Mouse (Mus musculus): ENCODE results near the gene H2-Ab1.

DNA sequence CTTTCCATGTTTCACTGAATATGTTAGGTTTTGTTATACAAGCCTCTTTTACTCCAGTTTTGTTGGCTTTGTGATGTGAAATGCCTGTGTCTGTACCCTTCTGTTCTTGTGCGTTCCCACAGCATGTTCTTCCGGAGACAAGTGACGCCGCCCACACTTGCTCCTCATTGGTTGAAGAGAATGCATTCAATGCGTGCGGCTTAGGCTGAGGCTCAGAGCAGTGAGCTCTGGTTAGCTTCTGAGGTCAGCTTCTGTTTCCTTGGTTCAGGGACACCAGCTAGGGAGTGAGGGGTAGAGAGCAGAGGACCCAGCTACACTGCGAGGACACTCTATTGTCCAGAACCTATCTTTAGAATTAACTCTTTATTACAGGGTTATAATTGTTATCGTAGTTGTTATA, 34.1 kb downstream of the H2-Ab1 start:
- no peak for TF ChIP-seq CTCF (IDR thresholded peaks at IDR 0.05; ENCODE audit: low read depth)
- no peak for TF ChIP-seq EP300 (IDR thresholded peaks at IDR 0.05; ENCODE audit: low read depth)
